In the genomic region with DNA sequence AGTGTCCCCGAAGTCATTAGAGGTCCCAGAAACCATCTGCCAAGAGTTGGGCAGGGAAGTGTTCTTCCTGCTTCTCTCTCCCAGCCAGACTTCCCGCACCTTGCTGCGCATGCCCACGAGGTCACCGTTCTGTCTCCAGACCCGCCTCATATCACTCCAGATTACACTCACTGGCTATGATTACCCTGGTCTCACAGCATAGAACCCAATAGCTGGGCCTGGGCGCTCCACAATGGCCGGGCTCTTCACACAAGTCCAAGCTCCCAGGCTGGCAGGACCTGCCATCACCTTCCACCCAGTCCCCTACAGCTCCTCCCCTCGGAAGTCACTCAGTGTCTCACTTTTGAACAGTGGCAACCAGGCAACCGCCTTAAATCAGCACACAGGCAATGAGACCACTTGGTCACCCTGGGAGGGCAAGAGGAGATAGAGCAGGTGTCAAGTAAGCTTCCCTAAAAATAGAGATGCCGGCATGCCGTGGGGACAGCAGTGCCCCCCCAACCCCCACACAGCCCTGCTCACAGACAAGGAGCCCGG, we compare ENCODE assay signal across 8 mouse cellular contexts. TPM values are rescaled to one million over a fixed set of nuclear protein-coding genes. Genes with fewer than 3 reads are reported as not detected.
A peak's percentile ranks its signal among the peaks of the same experiment; 100 is the strongest.
DNase-seq lines count a peak whose midpoint lies in the region; ATAC-seq and TF ChIP-seq lines count a peak whose summit lies in the region.

No protein-coding gene starts in this region.

- peak; percentile 26; the same call in 1 of the 2 replicates for ATAC-seq in frontal cortex, adult (ENCODE audit: low TSS enrichment)
- ATAC-seq in embryonic facial prominence, embryonic 13.5 days (ENCODE audit: insufficient number of reproducible peaks, insufficient read depth, low FRiP score, low TSS enrichment, low read depth): no peak
- ATAC-seq in heart, embryonic 16.5 days (replicated peaks; ENCODE audit: extremely low read depth, insufficient read depth, low FRiP score): peak; percentile 43
- ATAC-seq in liver, postnatal 0 days: peak; percentile 12; the same call in 1 of the 2 replicates

- H3K9me3 ChIP-seq in embryonic facial prominence, embryonic 13.5 days: 0 out of 2 replicates have a peak, but pooled peaks cover 6% of the 10 kb centered on the region
- H3K9me3 ChIP-seq in heart, embryonic 16.5 days (replicated peaks; ENCODE audit: control insufficient read depth, low read length): peaks cover 5% of the 10 kb centered on the region; the same call in 1 of the 2 replicates
- no peaks in the 10 kb centered on the region for H3K9me3 ChIP-seq in liver, postnatal 0 days (ENCODE audit: low read length)

- no peak for TF ChIP-seq EP300 in liver, postnatal 0 days (IDR thresholded peaks at IDR 0.05; ENCODE audit: low read depth)

- peak overlapping the region; percentile 91 for H3K4me2 ChIP-seq in embryonic facial prominence, embryonic 13.5 days
- peak overlapping the region; percentile 81 for H3K4me2 ChIP-seq in heart, embryonic 16.5 days (ENCODE audit: low read depth, low read length)
- H3K4me2 ChIP-seq in liver, postnatal 0 days (ENCODE audit: low read depth, low read length): peak overlapping the region; percentile 66

- no peak for TF ChIP-seq CTCF in liver, postnatal 0 days (IDR thresholded peaks at IDR 0.05; ENCODE audit: low read depth)
- TF ChIP-seq CTCF in small intestine, adult 2 months (IDR thresholded peaks at IDR 0.05; ENCODE audit: extremely low read depth, insufficient read length, insufficient replicate concordance, low read depth, low read length): no peak

- no peak for DNase-seq in frontal cortex, postnatal 25 days (ENCODE audit: low spot score in 2 of 2)
- peak; percentile 51 for DNase-seq in liver, postnatal 0 days
- DNase-seq in cerebellum, postnatal 4 days (ENCODE audit: low spot score in 2 of 2): no peak
- no peak for DNase-seq in cerebellum, postnatal 25 days

- H3K9ac ChIP-seq in embryonic facial prominence, embryonic 13.5 days: peak overlapping the region; percentile 67
- peak overlapping the region; percentile 91 for H3K9ac ChIP-seq in heart, embryonic 16.5 days (ENCODE audit: low read length)
- H3K9ac ChIP-seq in liver, postnatal 0 days (replicated peaks): peak overlapping the region; percentile 80

- H3K4me3 ChIP-seq in embryonic facial prominence, embryonic 13.5 days: peak overlapping the region; percentile 49
- peak overlapping the region; percentile 72 for H3K4me3 ChIP-seq in heart, embryonic 16.5 days (ENCODE audit: low read length)
- H3K4me3 ChIP-seq in liver, postnatal 0 days (ENCODE audit: low read depth, low read length): peak overlapping the region; percentile 58
- H3K4me3 ChIP-seq in small intestine, adult 2 months (ENCODE audit: low read depth, low read length): peak overlapping the region; percentile 54

- no peak for TF ChIP-seq POLR2A in small intestine, adult 2 months (IDR thresholded peaks at IDR 0.05; ENCODE audit: low read depth, low read length)

- H3K27ac ChIP-seq in embryonic facial prominence, embryonic 13.5 days: peak overlapping the region; percentile 69
- peak overlapping the region; percentile 98 for H3K27ac ChIP-seq in heart, embryonic 16.5 days (ENCODE audit: low read length)
- H3K27ac ChIP-seq in liver, postnatal 0 days (ENCODE audit: low read depth): peak overlapping the region; percentile 93
- H3K27ac ChIP-seq in small intestine, adult 2 months (ENCODE audit: insufficient read depth, low read depth, low read length): peak overlapping the region; percentile 24

- H3K4me1 ChIP-seq in embryonic facial prominence, embryonic 13.5 days: peaks cover 39% of the 10 kb centered on the region
- H3K4me1 ChIP-seq in heart, embryonic 16.5 days (ENCODE audit: control insufficient read depth, insufficient read depth, low read length): peaks cover 52% of the 10 kb centered on the region
- H3K4me1 ChIP-seq in liver, postnatal 0 days (ENCODE audit: insufficient read depth): peaks cover 25% of the 10 kb centered on the region
- H3K4me1 ChIP-seq in small intestine, adult 2 months (ENCODE audit: control insufficient read depth, insufficient read depth, insufficient read length, low read length): peaks cover 40% of the 10 kb centered on the region

- WGBS in embryonic facial prominence, embryonic 13.5 days: 62% methylated on average over 13 of the region's 13 CpGs
- WGBS in heart, embryonic 16.5 days: 24% methylated on average over 13 of the region's 13 CpGs
- WGBS in liver, postnatal 0 days (ENCODE audit: insufficient replicate concordance): 47% methylated on average over 13 of the region's 13 CpGs
- WGBS in small intestine, adult 2 months: 21% methylated on average over 13 of the region's 13 CpGs

- H3K27me3 ChIP-seq in embryonic facial prominence, embryonic 13.5 days: peaks cover 41% of the 10 kb centered on the region
- no peaks in the 10 kb centered on the region for H3K27me3 ChIP-seq in heart, embryonic 16.5 days (ENCODE audit: control insufficient read depth, insufficient read depth, low read length)
- 0 out of 2 replicates have a peak, but pooled peaks cover 4% of the 10 kb centered on the region for H3K27me3 ChIP-seq in liver, postnatal 0 days (ENCODE audit: insufficient read depth, low read length)
- H3K27me3 ChIP-seq in small intestine, adult 2 months (ENCODE audit: control insufficient read depth, insufficient read depth, low read length): no peaks in the 10 kb centered on the region

- H3K36me3 ChIP-seq in embryonic facial prominence, embryonic 13.5 days: no peaks in the 10 kb centered on the region
- H3K36me3 ChIP-seq in heart, embryonic 16.5 days (ENCODE audit: control insufficient read depth, insufficient read depth): peaks cover 2% of the 10 kb centered on the region
- H3K36me3 ChIP-seq in liver, postnatal 0 days (replicated peaks; ENCODE audit: insufficient read depth, low read length): no peaks in the 10 kb centered on the region
- H3K36me3 ChIP-seq in small intestine, adult 2 months (ENCODE audit: control insufficient read depth, insufficient read depth, low read length): peaks cover 12% of the 10 kb centered on the region

RNA-seq across cellular contexts. Expression of a gene that starts 55.6 kb away (rescaled TPM):
- polyA plus RNA-seq in embryonic facial prominence, embryonic 13.5 days (2015; fragmentation: Nextera tagmentation; extraction: Ambion mirVana): 1.3 and 2.5 TPM in 2 replicates
- polyA plus RNA-seq in heart, embryonic 16.5 days (2015; fragmentation: Nextera tagmentation; extraction: Ambion mirVana): 0.91 and 1.1 TPM in 2 replicates
- 0.15 TPM in 1 of 2 replicates, not detected in the other for polyA plus RNA-seq in liver, postnatal 0 days (2015; fragmentation: Nextera tagmentation; extraction: Ambion mirVana)
- polyA plus RNA-seq in small intestine, adult 2 months (2012; rRNA removed): 2.7 and 21.0 TPM in 2 replicates

Comparison
In these comparisons a context has a peak if more than half of its experiments do, and no peak if none do; other contexts are left out.
1. H3K27ac ChIP-seq: peak in every context shown above with its lines; median percentile 98 in heart, embryonic 16.5 days; 93 in liver, postnatal 0 days; 69 in embryonic facial prominence, embryonic 13.5 days; 24 in small intestine, adult 2 months.